20 mouse cellular contexts compared by ENCODE assay signal in genomic region chr17:46875626-46876025, GRCm38 (mm10). TPM values are rescaled to one million over a fixed set of nuclear protein-coding genes. Genes with fewer than 3 reads are reported as not detected.
DNase-seq lines count a peak whose midpoint lies in the region; ATAC-seq and TF ChIP-seq lines count a peak whose summit lies in the region.
"Had no signal": no experiment of that assay in that cellular context is flagged by ENCODE, and none has a peak within 500 bp of the region (broad histone marks: within the 10 kb centered on the region; RNA-seq: fewer than 3 reads in every experiment).

No protein-coding gene starts in this region.

- H3K4me3 ChIP-seq in heart, adult 2 months = no peak overlapping the region
- H3K4me3 ChIP-seq in heart, embryonic 11.5 days (ENCODE audit: low read depth, low read length) = no peak overlapping the region
- H3K4me3 ChIP-seq in midbrain, postnatal 0 days (ENCODE audit: low read depth, low read length) = no peak overlapping the region
- no peak overlapping the region for H3K4me3 ChIP-seq in midbrain, embryonic 14.5 days (replicated peaks; ENCODE audit: low read depth, low read length)
- H3K4me3 ChIP-seq in bone marrow, adult 2 months (replicated peaks; ENCODE audit: control insufficient read depth, low read depth, low read length) = no peak overlapping the region
- H3K4me3 ChIP-seq: erythroblast, embryonic 14.5 days; midbrain, embryonic 15.5 days; neural tube, embryonic 15.5 days; stomach, embryonic 15.5 days had no signal

- no peaks in the 10 kb centered on the region for H3K9me3 ChIP-seq in heart, embryonic 11.5 days (replicated peaks; ENCODE audit: control insufficient read depth, low read length)
- H3K9me3 ChIP-seq in midbrain, postnatal 0 days (ENCODE audit: low read length) = no peaks in the 10 kb centered on the region
- no peaks in the 10 kb centered on the region for H3K9me3 ChIP-seq in midbrain, embryonic 14.5 days (ENCODE audit: control insufficient read depth, low read length)
- H3K9me3 ChIP-seq: midbrain, embryonic 15.5 days; neural tube, embryonic 15.5 days; stomach, embryonic 15.5 days had no signal

- intact Hi-C loops in heart, adult 2 months (cut with DNase I) = loop anchor here (2.0 to 5.0 kb wide), 2 partner anchors 13 to 48 kb away; no protein-coding TSS in a partner anchor

- 80% methylated on average over 3 of the region's 3 CpGs for WGBS in heart, adult 2 months
- WGBS in heart, embryonic 11.5 days (ENCODE audit: insufficient replicate concordance) = 72% methylated on average over 3 of the region's 3 CpGs
- WGBS in midbrain, postnatal 0 days = 67% methylated on average over 3 of the region's 3 CpGs
- WGBS in midbrain, embryonic 14.5 days = 68% methylated on average over 3 of the region's 3 CpGs
- 60% methylated on average over 3 of the region's 3 CpGs for WGBS in bone marrow, adult 2 months

- no peaks in the 10 kb centered on the region for H3K79me2 ChIP-seq in heart, adult 2 months (replicated peaks; ENCODE audit: control insufficient read depth, insufficient read depth, low read length)

- no peaks in the 10 kb centered on the region for H3K27me3 ChIP-seq in heart, adult 2 months (ENCODE audit: control insufficient read depth, insufficient read depth, low read length)
- H3K27me3 ChIP-seq in heart, embryonic 11.5 days (ENCODE audit: control insufficient read depth, insufficient read depth, low read length) = no peaks in the 10 kb centered on the region
- no peaks in the 10 kb centered on the region for H3K27me3 ChIP-seq in midbrain, postnatal 0 days (ENCODE audit: insufficient read depth, low read length)
- H3K27me3 ChIP-seq in midbrain, embryonic 14.5 days (ENCODE audit: control insufficient read depth, insufficient read depth, low read length) = no peaks in the 10 kb centered on the region
- H3K27me3 ChIP-seq: midbrain, embryonic 15.5 days; neural tube, embryonic 15.5 days; stomach, embryonic 15.5 days had no signal

- peaks cover 16% of the 10 kb centered on the region for H3K4me1 ChIP-seq in heart, adult 2 months (ENCODE audit: control insufficient read depth, insufficient read depth, low read length)
- peaks cover 20% of the 10 kb centered on the region for H3K4me1 ChIP-seq in heart, embryonic 11.5 days (ENCODE audit: control insufficient read depth, insufficient read depth, low read length)
- H3K4me1 ChIP-seq in midbrain, postnatal 0 days (ENCODE audit: insufficient read depth, low read length) = no peaks in the 10 kb centered on the region
- H3K4me1 ChIP-seq in midbrain, embryonic 14.5 days (ENCODE audit: control insufficient read depth, insufficient read depth, low read length) = 0 out of 2 replicates have a peak, but pooled peaks cover 3% of the 10 kb centered on the region
- H3K4me1 ChIP-seq in bone marrow, adult 2 months (ENCODE audit: control insufficient read depth, insufficient read depth, low read length) = peaks cover 2% of the 10 kb centered on the region; the same call in 1 of the 2 replicates
- H3K4me1 ChIP-seq: midbrain, embryonic 15.5 days had no signal

- peak; percentile 62 for TF ChIP-seq CTCF in heart, adult 2 months (IDR thresholded peaks at IDR 0.05)
- TF ChIP-seq CTCF in midbrain, postnatal 0 days (IDR thresholded peaks at IDR 0.05) = peak; percentile 26; the same call in 1 of the 2 replicates
- peak; percentile 50 for TF ChIP-seq CTCF in bone marrow, adult 2 months (IDR thresholded peaks at IDR 0.05; ENCODE audit: control insufficient read depth, insufficient read depth, low read length)

- TF ChIP-seq POLR2A in heart, adult 2 months (IDR thresholded peaks at IDR 0.05; ENCODE audit: insufficient read depth, low read depth, low read length) = no peak
- TF ChIP-seq POLR2A in bone marrow, adult 2 months (IDR thresholded peaks at IDR 0.05; ENCODE audit: borderline replicate concordance, control insufficient read depth, low read depth, low read length) = no peak

- no peak overlapping the region for H3K27ac ChIP-seq in heart, adult 2 months
- H3K27ac ChIP-seq in heart, embryonic 11.5 days (ENCODE audit: low read depth, low read length) = no peak overlapping the region
- no peak overlapping the region for H3K27ac ChIP-seq in midbrain, postnatal 0 days (ENCODE audit: low read depth, low read length)
- no peak overlapping the region for H3K27ac ChIP-seq in midbrain, embryonic 14.5 days (replicated peaks; ENCODE audit: low read depth, low read length)
- H3K27ac ChIP-seq in bone marrow, adult 2 months (ENCODE audit: control insufficient read depth, insufficient read depth, low read depth, low read length, poor library complexity) = no peak overlapping the region
- H3K27ac ChIP-seq: midbrain, embryonic 15.5 days; neural tube, embryonic 15.5 days had no signal

- DNase-seq in heart, adult 2 months = no peak
- no peak for DNase-seq in midbrain, postnatal 0 days (ENCODE audit: low spot score)
- no peak for DNase-seq in midbrain, embryonic 14.5 days
- DNase-seq in thymus, postnatal 36 days = peak; percentile 35 to 46
- no peak for DNase-seq in yolk sac, embryonic 10.5 days (ENCODE audit: low spot score)
- DNase-seq in Muller cell, postnatal 12 days (ENCODE audit: inconsistent ontology term) = no peak
- DNase-seq: heart, adult 18-20 months; lung, postnatal 36 days had no signal

- no peaks in the 10 kb centered on the region for H3K36me3 ChIP-seq in heart, adult 2 months (ENCODE audit: control insufficient read depth, insufficient read depth, low read length)
- no peaks in the 10 kb centered on the region for H3K36me3 ChIP-seq in heart, embryonic 11.5 days (ENCODE audit: control insufficient read depth, insufficient read depth, low read length)
- H3K36me3 ChIP-seq in midbrain, postnatal 0 days (ENCODE audit: insufficient read depth, low read length) = no peaks in the 10 kb centered on the region; the same call in 1 of the 2 replicates
- H3K36me3 ChIP-seq in midbrain, embryonic 14.5 days (ENCODE audit: control insufficient read depth, insufficient read depth, low read length) = no peaks in the 10 kb centered on the region
- H3K36me3 ChIP-seq: midbrain, embryonic 15.5 days; neural tube, embryonic 15.5 days had no signal

- TF ChIP-seq EP300 in heart, adult 2 months (IDR thresholded peaks at IDR 0.05; ENCODE audit: insufficient read depth, low read depth, low read length) = no peak

- no peak overlapping the region for H3K4me2 ChIP-seq in heart, embryonic 11.5 days
- no peak overlapping the region for H3K4me2 ChIP-seq in midbrain, postnatal 0 days (ENCODE audit: low read depth, low read length, poor library complexity, severe bottlenecking)
- no peak overlapping the region for H3K4me2 ChIP-seq in midbrain, embryonic 14.5 days (ENCODE audit: low read length)
- H3K4me2 ChIP-seq: midbrain, embryonic 15.5 days; neural tube, embryonic 15.5 days; stomach, embryonic 15.5 days had no signal

- ATAC-seq in heart, embryonic 11.5 days (replicated peaks; ENCODE audit: insufficient number of reproducible peaks, low FRiP score, low TSS enrichment) = no peak
- ATAC-seq in midbrain, postnatal 0 days (ENCODE audit: low FRiP score) = no peak
- ATAC-seq in midbrain, embryonic 14.5 days (ENCODE audit: low FRiP score, low TSS enrichment) = no peak
- ATAC-seq: midbrain, embryonic 15.5 days had no signal

- H3K9ac ChIP-seq in heart, adult 2 months (ENCODE audit: low read depth, low read length) = no peak overlapping the region
- no peak overlapping the region for H3K9ac ChIP-seq in heart, embryonic 11.5 days (ENCODE audit: low read depth, low read length)
- H3K9ac ChIP-seq in midbrain, postnatal 0 days (replicated peaks; ENCODE audit: low read length, poor library complexity, severe bottlenecking) = no peak overlapping the region
- H3K9ac ChIP-seq in midbrain, embryonic 14.5 days (replicated peaks; ENCODE audit: low read length) = no peak overlapping the region
- H3K9ac ChIP-seq: midbrain, embryonic 15.5 days; neural tube, embryonic 15.5 days; stomach, embryonic 15.5 days had no signal

RNA-seq across cellular contexts. Expression of gene Tbcc, which starts 14.9 kb away (rescaled TPM):
- 10 to 100 TPM; 16.3 TPM for total RNA-seq in heart, adult 2 months (2021)
- 12.7 and 13.3 TPM in 2 replicates for polyA plus RNA-seq in heart, adult 2 months (2012; rRNA removed)
- 53.4 and 54.1 TPM in 2 replicates for polyA plus RNA-seq in heart, embryonic 11.5 days (2014; fragmentation: Nextera tagmentation; extraction: Ambion mirVana)
- 43.1 and 46.3 TPM in 2 replicates for total RNA-seq in midbrain, postnatal 0 days (2014; rRNA removed)
- polyA plus RNA-seq in midbrain, postnatal 0 days (2015; fragmentation: Nextera tagmentation; extraction: Ambion mirVana) = 49.9 and 51.2 TPM in 2 replicates
- 62.8 and 67.6 TPM in 2 replicates for polyA plus RNA-seq in midbrain, embryonic 14.5 days (2014; fragmentation: Nextera tagmentation; extraction: Ambion mirVana)
- polyA plus RNA-seq in bone marrow, adult 2 months (2011; ENCODE audit: insufficient read depth, insufficient read length, low replicate concordance, missing spikeins) = 11.8 and 24.5 TPM in 2 replicates

RNA-seq across cellular contexts. Expression of gene Bicral, which starts 17.3 kb away (rescaled TPM):
- total RNA-seq in heart, adult 2 months (2021) = 10 to 100 TPM; 12.3 to 15.7 TPM
- 7.4 and 9.6 TPM in 2 replicates for polyA plus RNA-seq in heart, adult 2 months (2012; rRNA removed)
- polyA plus RNA-seq in heart, embryonic 11.5 days (2014; fragmentation: Nextera tagmentation; extraction: Ambion mirVana) = 4.1 and 4.9 TPM in 2 replicates
- total RNA-seq in midbrain, postnatal 0 days (2014; rRNA removed) = 31.2 and 31.6 TPM in 2 replicates
- 6.5 and 7.0 TPM in 2 replicates for polyA plus RNA-seq in midbrain, postnatal 0 days (2015; fragmentation: Nextera tagmentation; extraction: Ambion mirVana)
- polyA plus RNA-seq in midbrain, embryonic 14.5 days (2014; fragmentation: Nextera tagmentation; extraction: Ambion mirVana) = 10.2 and 11.6 TPM in 2 replicates
- polyA plus RNA-seq in bone marrow, adult 2 months (2011; ENCODE audit: insufficient read depth, insufficient read length, low replicate concordance, missing spikeins) = 3.7 and 16.0 TPM in 2 replicates

RNA-seq across cellular contexts. Expression of gene Prph2, which starts 34.6 kb away (rescaled TPM):
- total RNA-seq in heart, adult 2 months (2021) = not detected
- not detected in 2 replicates for polyA plus RNA-seq in heart, adult 2 months (2012; rRNA removed)
- not detected in 2 replicates for polyA plus RNA-seq in heart, embryonic 11.5 days (2014; fragmentation: Nextera tagmentation; extraction: Ambion mirVana)
- not detected in 2 replicates for total RNA-seq in midbrain, postnatal 0 days (2014; rRNA removed)
- not detected in 2 replicates for polyA plus RNA-seq in midbrain, postnatal 0 days (2015; fragmentation: Nextera tagmentation; extraction: Ambion mirVana)
- not detected in 2 replicates for polyA plus RNA-seq in midbrain, embryonic 14.5 days (2014; fragmentation: Nextera tagmentation; extraction: Ambion mirVana)
- not detected in 2 replicates for polyA plus RNA-seq in bone marrow, adult 2 months (2011; ENCODE audit: insufficient read depth, insufficient read length, low replicate concordance, missing spikeins)
- total RNA-seq: heart, adult 18-20 months; heart, postnatal 25 days; layer of hippocampus, adult 18-20 months had no signal
- polyA plus RNA-seq: cortical plate, adult 2 months; erythroblast, embryonic 14.5 days; frontal cortex, adult 2 months; intestine, embryonic 16.5 days; limb, embryonic 11.5 days; midbrain, embryonic 15.5 days; neural tube, embryonic 15.5 days; stomach, embryonic 15.5 days had no signal

Comparison
In these comparisons a context has a peak if more than half of its experiments do, and no peak if none do; other contexts are left out.
1. DNase-seq: peak in thymus, postnatal 36 days (2 of 2); none in heart, adult 2 months (0 of 2), midbrain, postnatal 0 days (single experiment), midbrain, embryonic 14.5 days (single experiment), yolk sac, embryonic 10.5 days (single experiment) and Muller cell, postnatal 12 days (single experiment).
2. Peak in every context shown above with its lines, with median percentiles within 50 percentile points of each other: CTCF ChIP-seq.